Mouse (Mus musculus) frontal cortex, postnatal 36 days (tissue): ENCODE data around the gene Tfeb.

Experiments used
- DNase-seq, 2 experiments: peaks; one replicate each; pipeline ENCODE4 v3.0.0; 2022; ENCODE audit warnings: low spot score in 2 of 2

The Tfeb gene

DNA sequence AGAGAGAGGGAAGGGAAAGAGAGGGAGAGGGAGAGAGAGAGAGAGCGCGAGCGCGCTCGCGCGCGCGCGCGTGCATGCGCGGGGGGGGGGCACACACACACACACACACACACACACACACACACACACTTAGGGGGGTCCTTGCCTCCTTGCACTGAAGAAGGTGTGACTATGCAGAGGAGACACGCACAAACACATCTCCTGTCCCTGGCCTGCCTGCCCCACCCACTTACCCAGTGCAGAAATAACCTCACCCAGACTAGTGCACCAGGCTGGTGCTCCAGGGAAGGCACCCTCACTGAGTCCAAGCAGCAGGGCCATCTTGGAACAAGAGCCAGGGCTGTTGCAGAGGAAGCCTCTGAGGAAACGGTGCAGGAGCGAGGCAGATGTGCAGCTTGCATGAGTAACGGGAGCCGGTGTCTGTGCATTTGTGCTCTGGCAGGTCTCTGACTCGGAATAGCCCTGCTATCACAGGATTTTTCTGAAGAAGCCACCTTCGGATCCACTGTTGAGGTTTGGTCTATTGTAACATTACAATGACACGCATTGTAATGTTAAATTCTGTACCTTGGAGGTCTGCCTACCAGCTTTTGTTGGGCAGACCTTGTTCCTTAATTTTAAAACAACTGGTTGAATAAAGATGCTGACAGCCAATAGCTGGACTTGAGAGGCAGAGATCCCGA lies 23.8 kb upstream of the Tfeb start:
- no peak for DNase-seq

- no peak for DNase-seq
Observed at GRCm38 (mm10) chr17:47715037-47715436, 21.8 kb upstream of the Tfeb start.

GRCm38 (mm10) chr17:47721183-47721582 lies 15.6 kb upstream of the Tfeb start:
- DNase-seq, result no peak

GRCm38 (mm10) chr17:47726566-47726965 lies 10.3 kb upstream of the Tfeb start, which contains the start of gene Pgc:
Gene Pgc (plus strand): TSS chr17:47726842.
- DNase-seq, result no peak

- DNase-seq, result no peak
Observed at GRCm38 (mm10) chr17:47730633-47731575, 5.9 kb upstream of the Tfeb start.

GRCm38 (mm10) chr17:47735553-47736100 lies 1.2 kb upstream of the Tfeb start:
- DNase-seq, result no peak

DNA sequence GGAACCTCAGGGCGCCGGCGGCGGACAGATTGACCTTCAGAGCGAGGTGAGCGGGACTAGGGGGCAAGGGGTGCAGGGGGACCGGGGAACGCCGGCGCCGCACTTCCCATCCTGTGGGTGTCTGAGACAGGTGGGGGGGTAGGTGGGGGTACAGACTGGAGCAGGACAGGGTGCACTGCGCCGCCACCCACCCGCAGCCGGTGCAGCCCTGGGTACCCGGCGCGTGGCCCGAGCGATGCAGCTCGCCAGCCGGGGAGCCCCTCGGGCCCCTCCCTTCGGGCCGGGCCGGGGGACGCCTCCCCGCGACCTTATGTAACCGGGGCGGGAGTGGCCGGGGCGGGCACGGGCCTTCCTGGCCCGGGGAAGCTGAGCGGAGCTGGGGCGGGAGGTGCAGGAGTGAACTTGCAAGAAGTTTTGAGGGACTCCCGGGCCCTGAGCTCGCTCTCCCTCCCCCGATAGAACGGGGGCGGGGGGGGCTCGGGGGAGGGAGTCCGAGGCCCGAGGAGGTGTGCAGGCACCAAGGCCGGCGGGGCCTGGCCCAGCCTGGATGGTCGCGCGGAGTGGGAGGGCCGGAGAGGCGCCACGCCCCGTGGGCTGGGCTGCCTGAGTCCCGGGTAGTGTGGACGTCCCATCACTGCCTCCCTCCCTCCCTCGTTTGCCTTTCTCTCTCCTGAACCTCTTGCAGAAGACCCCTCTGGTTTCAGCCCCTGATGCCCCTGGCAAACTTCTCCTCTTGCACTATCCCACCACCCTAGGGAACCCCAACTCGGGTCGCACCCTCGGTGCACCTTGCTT lies 638 bp downstream of the Tfeb start:
- DNase-seq, result peak; percentile 61 to 62

- peak in 1 of 2 experiments; percentile 15 for DNase-seq
Observed at GRCm38 (mm10) chr17:47738066-47738878, 1.4 kb downstream of the Tfeb start.

DNA sequence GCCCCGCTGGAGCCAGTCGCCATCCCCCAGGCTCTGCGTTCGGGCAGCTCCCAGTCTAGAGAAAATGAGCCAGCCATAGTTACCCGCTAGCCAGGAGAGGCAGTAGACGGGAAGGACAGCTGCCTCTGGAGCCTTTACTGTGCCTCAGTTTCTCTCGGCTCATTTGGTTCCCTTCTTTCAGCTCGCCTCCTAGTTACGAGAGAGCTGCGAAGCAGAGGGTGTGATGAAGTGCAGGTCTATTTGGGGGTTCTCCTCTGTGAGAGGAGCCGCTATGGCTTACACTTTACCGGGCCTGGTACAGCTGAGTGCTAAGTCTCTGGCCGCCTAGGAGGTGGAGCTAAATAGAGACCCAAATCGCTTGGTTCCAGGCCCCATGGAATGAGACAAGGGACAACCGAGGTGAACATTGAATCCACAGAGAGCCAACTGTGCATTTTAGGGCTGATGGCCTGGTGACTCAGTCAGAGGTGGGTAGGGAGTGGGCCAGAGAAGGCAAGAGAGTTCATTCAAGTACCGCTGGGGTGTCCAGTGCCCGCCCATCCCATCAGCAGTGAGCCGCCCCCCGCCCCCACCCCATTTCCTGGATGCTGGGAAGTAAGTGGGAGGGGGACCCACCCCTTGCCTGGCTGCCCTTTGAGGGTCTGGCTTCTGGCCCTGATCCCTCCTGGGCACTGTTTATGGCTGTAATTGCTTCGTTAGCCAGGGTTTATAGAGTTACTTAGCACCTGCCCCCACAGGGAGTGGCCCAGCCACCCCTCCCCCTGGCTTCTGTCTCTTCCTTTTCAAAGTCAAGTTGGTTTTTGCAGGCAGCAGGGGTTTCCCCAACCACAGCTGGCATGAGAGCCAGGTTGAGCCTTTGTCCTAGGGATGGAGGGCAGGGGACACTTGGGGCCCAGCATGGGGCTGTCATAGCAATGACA lies 2.3 kb downstream of the Tfeb start:
- no peak for DNase-seq

GRCm38 (mm10) chr17:47740186-47740585 lies 3.4 kb downstream of the Tfeb start:
- DNase-seq, result no peak

DNA sequence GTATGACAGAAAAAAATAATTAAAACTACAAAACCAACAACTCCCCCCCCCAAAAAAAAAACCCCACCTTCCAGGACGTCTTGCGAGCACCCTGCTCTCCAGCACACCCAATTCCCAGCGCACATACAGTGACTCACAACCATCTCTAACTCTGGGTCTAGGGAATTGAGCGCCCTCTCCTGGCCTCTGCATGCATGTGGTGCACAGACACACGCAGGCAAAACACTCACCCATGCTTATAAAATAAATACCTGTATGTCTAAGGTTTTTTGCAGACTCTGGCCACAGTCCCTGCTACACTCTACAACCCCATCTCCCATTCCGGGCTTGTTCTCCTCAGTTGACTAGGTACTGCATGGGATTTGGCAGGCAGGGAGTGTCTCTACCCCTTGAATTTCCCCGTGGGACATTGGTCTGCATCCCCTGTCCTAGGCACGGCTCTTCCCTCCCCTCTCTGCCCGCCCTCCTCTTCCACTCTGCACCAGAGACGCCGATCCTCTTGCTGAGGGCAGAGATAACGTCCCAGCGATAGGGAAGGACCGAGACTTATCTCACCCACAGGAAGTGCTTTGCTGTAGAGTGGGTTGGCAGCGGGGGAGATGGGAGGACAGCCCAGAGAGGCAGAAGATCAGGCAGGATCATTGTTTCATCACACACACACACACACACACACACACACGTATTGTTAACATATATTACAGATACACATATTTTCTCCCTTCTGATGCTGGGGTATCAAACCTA lies 6.3 kb downstream of the Tfeb start:
- DNase-seq, result no peak

GRCm38 (mm10) chr17:47744086-47744485 lies 7.3 kb downstream of the Tfeb start:
- DNase-seq, result no peak

DNA sequence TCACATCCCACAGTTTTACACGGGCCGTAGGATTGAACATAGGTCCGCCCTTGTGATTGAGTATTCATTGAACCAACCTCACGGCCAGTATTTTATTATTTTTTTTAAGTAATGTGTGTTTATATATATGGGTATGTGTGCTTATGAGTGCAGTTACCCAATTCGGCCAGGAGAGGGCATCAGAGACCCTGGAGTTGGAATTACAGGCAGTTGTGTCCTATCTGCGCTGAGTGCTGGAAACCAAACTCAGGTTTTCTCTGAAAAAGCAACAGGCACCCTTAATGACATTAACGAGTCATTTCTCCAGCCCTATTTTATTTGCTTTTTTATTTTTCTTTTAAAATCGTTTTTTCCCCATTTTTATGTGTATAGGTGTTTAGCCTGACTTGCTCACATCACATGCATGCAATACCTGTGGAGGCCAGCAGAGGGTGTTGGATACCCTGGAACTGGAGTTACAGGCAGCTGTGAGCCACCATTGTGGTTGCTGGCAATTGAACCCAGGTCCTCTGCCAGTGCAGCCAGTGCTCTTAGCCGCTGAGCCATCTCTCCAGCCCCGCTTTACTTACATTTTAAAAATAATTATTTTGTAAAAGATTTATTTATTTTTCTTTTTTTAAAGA lies 8.0 kb downstream of the Tfeb start:
- DNase-seq, result no peak

DNA sequence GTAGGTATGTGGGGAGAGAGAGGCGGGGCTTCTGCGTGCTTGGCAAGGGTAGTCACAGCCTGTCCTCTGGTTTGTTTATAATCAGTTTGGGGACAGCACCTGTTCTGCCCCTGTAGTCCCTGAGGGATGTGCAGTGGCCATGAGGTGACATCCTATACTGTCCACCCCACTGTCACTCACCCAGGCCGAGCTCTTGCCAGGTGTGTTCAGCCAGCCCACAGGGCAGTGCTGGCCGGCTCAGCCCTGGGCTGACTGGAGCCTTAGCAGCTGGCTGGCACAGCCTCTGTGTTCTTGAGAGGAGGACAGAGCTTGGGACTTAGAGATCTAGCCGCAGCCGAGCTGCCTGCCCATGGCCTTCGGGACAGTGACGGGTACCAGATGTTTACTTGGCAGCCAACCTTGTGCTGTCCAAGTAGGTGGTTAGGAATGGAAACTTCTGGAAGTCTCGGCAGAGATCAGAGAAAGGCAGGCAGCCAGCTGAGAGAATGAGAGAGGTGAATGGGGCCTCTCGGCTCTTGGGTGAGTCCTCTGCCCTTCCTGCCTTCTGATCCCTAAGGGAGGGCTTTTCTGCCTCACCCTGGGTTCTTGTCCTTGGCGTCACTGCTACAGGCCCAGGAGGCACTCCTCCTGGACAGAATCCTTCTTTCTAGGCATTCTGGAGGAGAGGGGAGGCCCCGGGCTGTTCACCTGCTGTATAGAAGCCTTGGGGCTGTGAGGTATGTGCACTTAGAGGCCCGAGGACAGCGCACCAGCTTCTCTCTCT lies 12.1 kb downstream of the Tfeb start:
- DNase-seq, result no peak

- DNase-seq, result no peak
Observed at GRCm38 (mm10) chr17:47749626-47750025, 12.8 kb downstream of the Tfeb start.

- DNase-seq, result no peak
Observed at GRCm38 (mm10) chr17:47750101-47750500, 13.3 kb downstream of the Tfeb start.

- no peak for DNase-seq
Observed at GRCm38 (mm10) chr17:47751811-47752210, 15.0 kb downstream of the Tfeb start.
